Mouse (Mus musculus): ENCODE measurements around the gene Mllt3. TPM values are rescaled to one million over a fixed set of nuclear protein-coding genes. Genes with fewer than 3 reads are reported as not detected.

Gene Mllt3
- total RNA-seq, 2 experiments from 2014 or later: 46.7 to 49.5 TPM

DNA sequence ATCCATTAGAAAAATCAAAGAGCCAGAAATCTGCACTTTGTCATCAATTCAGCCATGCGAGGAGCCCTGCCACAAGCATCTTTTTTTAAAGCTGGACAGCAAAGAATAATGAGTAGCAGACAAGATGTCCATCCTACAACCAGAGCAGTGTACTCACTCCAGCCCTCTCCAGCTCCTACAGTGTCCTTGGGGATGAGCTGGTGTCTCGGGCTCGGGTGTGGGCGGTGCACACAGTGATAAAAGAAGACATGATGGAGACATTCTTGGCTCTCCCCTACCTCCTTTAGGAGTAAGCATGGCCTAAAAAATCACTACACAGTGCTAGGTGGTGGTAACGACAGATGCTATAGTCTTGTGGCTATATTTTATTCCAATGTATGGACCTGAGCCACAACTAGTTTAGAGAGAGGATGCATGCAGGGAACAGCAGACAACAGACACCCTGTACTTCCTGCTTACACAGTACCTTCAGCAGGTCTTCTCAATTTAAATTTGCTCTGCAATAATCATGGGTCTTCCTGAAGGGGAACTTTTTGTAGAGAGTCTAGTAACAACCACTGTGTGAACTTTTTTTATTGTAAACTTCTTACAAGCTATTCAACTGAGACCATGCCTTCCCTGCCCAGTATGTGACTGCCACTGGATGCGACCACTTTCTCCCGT lies 78.6 kb downstream of the Mllt3 start:
- no peak for DNase-seq (ENCODE audit: low spot score in 2 of 2)

- DNase-seq (ENCODE audit: low spot score in 2 of 2): no peak
Observed at GRCm38 (mm10) chr4:87953736-87954135, 79.4 kb downstream of the Mllt3 start.

DNA sequence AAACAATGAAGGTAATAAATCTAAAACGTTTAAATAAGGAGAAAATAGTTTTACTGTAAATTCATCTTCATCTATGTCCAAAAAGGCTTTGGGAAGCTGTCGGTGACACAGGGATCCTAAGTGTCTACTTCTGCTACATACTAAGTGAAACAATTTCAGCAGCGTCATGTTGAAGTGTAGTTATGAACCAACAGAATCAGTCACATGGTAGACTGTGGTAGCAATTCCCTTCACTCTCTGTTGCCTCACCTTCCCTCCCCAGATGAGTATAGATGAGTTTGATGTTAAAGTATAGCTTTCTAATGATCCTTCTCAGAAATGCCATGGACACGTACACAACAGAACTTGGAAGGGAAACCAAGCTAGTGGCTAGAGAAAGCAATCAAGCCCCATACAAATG lies 79.9 kb downstream of the Mllt3 start:
- DNase-seq (ENCODE audit: low spot score in 2 of 2): no peak

- DNase-seq (ENCODE audit: low spot score in 2 of 2): no peak
Observed at GRCm38 (mm10) chr4:87949451-87949850, 83.7 kb downstream of the Mllt3 start.

- DNase-seq (ENCODE audit: low spot score in 2 of 2): no peak
Observed at GRCm38 (mm10) chr4:87944320-87944719, 88.8 kb downstream of the Mllt3 start.

GRCm38 (mm10) chr4:87942921-87943403 lies 90.2 kb downstream of the Mllt3 start:
- no peak for DNase-seq (ENCODE audit: low spot score in 2 of 2)

- no peak for DNase-seq (ENCODE audit: low spot score in 2 of 2)
Observed at GRCm38 (mm10) chr4:87939474-87940154, 93.5 kb downstream of the Mllt3 start.

GRCm38 (mm10) chr4:87936326-87936725 lies 96.8 kb downstream of the Mllt3 start:
- no peak for DNase-seq (ENCODE audit: low spot score in 2 of 2)

- no peak for DNase-seq (ENCODE audit: low spot score in 2 of 2)
Observed at GRCm38 (mm10) chr4:87933701-87934337, 99.3 kb downstream of the Mllt3 start.

DNA sequence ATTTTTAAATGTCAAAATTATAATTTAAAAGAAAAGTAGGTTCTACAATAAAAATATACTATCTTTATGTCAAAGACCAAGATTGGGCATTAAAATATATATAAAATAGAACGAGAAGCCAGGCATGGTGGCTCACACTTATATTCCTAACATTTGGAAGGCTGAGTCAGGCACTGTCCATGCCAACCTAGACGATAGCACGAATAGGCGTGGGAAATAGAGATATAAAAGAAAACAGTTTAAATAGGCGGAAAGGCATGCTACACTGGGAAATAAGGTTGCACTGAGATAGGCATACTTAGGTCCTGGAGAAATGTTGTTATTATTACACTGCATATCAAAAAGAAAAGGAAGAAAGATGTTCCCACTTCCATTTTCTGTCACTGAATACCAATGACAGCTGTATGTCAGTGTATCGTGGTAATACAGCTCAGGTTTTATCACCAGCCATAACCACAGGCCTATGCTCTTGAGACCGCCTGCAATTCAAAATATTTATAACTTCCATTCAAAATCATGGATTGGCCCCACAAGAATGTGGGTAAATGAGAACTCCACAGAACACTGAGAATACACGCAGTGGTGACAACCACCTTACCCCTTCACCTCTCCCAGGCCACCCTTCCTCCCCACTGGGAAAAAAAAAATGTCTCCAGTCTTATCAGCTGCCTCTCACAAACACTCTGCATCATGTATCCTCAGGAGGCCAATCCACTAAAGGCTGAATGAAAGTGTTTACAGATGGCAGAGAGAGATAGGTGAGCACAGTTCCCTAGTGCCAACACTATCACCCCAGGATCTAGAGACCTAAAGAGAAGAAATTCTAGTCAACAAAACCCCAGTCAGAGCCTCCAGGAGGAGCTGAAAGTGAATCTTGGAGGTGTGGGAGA lies 102.6 kb downstream of the Mllt3 start:
- no peak for DNase-seq (ENCODE audit: low spot score in 2 of 2)

GRCm38 (mm10) chr4:87928603-87929199 lies 104.5 kb downstream of the Mllt3 start:
- no peak for DNase-seq (ENCODE audit: low spot score in 2 of 2)

DNA sequence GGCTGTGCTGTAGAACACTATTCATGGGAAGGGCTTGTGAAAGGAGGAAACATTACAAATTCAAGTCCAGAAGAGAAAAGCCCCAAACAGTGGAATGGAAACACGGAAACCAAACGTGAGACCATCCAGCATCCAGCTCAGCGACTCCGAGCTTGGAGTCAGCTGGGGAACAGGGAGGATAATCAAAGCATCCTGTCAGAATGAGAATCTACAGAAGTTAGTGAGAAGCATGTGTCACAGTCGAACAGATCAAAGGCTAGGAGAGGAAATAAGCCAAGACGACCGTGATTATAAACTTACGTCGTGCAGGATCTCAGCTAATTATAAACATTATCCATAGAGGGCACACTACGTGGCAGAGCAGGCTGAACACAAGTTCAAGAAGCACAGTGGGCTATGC lies 105.8 kb downstream of the Mllt3 start:
- DNase-seq (ENCODE audit: low spot score in 2 of 2): no peak

DNA sequence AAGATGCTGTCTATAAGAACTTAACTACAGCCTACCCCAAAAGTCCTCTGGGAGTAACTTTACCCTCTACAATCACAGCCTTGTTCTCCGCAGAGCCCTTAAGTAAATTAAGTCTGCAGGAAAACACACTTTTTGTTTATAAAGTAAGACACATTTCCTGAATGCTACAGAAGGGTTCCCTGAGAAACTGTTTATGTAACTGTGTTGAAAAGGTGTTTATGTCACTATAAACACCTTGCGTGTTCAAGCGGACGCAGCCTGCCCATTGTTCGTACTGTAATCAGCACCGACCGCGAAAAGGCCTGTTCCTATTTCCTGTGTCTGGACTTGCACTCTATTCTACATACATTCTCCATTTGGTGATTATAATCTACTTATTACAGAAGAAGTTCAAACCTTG lies 112.5 kb downstream of the Mllt3 start:
- DNase-seq (ENCODE audit: low spot score in 2 of 2): no peak

GRCm38 (mm10) chr4:87911172-87911994 lies 121.8 kb downstream of the Mllt3 start:
- DNase-seq (ENCODE audit: low spot score in 2 of 2): no peak

DNA sequence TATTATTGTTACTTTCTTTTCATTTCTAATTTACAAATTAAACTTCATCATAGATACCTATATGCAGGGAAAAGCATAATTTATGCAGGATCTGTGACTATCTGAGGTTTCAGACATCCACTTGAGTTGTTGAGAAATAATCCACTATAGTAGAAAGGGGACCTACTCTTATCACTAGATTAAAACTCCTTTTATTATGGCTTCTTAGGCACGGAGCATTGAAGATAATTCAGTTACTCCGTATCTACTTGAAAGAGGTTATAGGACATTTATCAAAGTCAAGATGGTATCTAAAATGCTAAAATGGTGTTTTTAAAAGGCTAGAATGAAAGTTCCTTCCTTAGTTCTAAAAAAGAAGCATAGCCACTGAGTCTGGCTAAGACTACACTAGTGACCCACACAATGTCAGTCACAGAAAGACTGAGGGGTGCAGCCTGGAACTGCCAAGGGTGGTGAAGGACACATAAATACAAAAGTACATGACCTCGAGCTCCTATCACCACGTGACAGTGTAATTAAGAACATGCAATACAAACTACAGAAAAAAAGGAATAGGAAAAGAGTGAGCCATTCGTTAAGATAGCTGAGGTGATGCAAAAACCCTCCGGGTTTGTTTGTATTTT lies 127.9 kb downstream of the Mllt3 start:
- DNase-seq (ENCODE audit: low spot score in 2 of 2): no peak

DNA sequence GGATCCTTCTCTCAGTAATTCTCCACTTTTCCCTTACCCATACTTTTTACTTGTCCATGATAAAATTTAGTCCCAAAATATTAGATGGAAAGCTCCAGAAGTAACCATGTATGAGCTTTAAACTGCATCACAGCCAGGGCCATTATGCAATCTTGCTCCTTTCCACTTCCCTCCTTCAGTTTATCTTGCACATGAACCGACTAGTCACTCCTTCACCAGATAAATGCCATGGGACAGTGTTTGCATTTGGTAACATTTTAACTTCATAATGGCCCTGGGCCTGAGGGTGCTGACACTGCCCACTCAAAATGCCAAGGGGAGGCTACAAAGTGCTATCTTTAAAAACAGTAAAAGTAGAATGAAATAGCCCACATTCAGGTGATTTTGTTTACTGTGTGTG lies 128.4 kb downstream of the Mllt3 start:
- DNase-seq (ENCODE audit: low spot score in 2 of 2): no peak

- DNase-seq (ENCODE audit: low spot score in 2 of 2): no peak
Observed at GRCm38 (mm10) chr4:87902584-87902983, 130.6 kb downstream of the Mllt3 start.

DNA sequence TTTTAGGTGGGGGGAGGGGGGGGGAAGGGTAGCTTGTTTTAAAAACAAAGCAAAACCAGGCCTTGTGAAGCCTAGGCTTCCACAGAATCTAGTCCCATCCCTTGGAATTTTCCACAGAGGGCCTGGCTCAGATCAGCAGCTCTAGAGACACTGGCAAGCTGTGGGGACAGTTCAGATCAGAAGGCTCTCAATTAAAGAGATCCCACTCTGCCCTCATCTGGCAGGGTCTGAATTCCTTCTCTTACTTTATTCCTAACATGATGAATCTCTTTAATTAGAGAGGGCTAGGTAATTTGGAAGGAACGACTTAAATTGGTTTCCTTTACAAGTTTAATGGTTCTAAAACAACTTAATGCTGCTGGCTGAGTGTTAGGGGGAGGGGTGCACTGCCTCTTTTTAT lies 132.0 kb downstream of the Mllt3 start:
- DNase-seq (ENCODE audit: low spot score in 2 of 2): no peak

- DNase-seq (ENCODE audit: low spot score in 2 of 2): no peak
Observed at GRCm38 (mm10) chr4:87893498-87893897, 139.7 kb downstream of the Mllt3 start.

- no peak for DNase-seq (ENCODE audit: low spot score in 2 of 2)
Observed at GRCm38 (mm10) chr4:87893012-87893411, 140.2 kb downstream of the Mllt3 start.

Measured in layer of hippocampus, postnatal 10 days (tissue).